Mouse (Mus musculus): ENCODE results near the gene Myo9a. TPM values are rescaled to one million over a fixed set of nuclear protein-coding genes. Genes with fewer than 3 reads are reported as not detected.

The Myo9a gene
- 0.08 and 0.20 TPM in 2 replicates for polyA plus RNA-seq (2012; rRNA removed; ENCODE audit: low replicate concordance)

DNA sequence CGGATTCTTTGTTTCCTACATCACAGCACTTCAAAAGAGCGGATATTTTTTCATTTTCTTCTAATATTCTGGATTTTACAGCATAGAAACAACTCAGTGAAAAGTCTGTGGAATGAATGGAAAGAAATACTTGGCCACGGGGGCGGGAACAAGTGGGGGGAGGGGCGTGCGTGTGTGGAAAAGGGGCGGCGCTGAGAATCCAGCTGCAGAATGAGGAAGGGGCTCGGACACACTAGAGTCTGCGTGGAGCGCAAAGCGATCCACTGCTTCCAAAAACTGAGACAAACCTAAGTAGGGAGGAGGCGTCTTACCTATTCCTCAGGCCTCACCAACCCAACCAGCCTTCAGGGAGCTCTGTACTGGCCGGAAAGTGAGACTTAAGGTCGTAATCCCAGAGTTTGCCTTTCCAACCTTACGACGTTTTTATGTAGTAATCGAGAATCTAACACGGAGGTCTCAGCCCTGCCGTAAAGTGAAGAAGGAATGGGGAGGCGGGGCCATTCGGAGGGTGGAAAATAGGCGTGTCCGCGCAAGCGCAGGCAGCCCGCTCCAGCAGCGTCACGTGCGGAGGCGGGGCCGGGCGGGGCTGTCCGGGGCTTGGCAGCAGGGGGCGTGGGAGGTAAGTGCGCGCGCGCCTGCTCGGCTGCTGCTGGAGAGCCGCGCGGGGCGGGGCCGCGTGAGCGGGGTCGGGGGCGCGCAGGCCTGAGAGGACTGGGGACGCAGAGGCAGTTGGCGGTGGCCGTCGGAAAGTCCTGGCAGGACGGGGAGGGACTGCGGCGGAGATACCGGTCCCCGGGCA lies at the start of gene Myo9a, which contains the start of gene Senp8:
TSS of gene Myo9a (plus strand) at position 630 of the 799 bp plus-strand sequence.
TSS of gene Senp8 (minus strand) at position 444 of the 799 bp plus-strand sequence.

DNA sequence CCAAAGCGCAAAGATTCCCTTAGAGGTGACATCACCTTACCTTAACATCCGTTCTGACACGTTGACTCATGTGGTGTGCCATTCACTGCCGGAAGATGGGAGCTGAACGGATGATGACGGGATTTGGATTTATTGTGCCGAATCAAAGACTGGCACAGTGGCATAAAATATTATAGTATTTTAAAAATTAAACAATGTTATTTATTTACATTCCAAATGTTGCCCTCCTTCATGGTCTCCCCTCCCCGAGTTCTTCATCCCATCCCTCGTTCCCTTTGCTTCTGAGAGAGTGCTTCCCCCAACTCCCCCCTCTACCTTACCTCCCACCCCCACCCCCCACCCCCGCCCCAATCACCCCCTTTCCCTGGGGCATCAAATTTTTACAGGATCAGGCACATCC lies 209.9 kb downstream of the Myo9a start, which contains the start of gene Nr2e3:
TSS of gene Nr2e3 (minus strand) at position 101 of the 400 bp plus-strand sequence.

Other genes with a start within 250 kb of the Myo9a start
- gene Hexa, start 211.4 kb upstream of the Myo9a start, polyA plus RNA-seq (2012; rRNA removed; ENCODE audit: low replicate concordance): 61.5 and 76.2 TPM in 2 replicates
- not detected in 2 replicates for gene Tmem202, start 211.0 kb upstream of the Myo9a start, polyA plus RNA-seq (2012; rRNA removed; ENCODE audit: low replicate concordance)
- 0.97 and 0.98 TPM in 2 replicates for gene Celf6, start 173.0 kb upstream of the Myo9a start, polyA plus RNA-seq (2012; rRNA removed; ENCODE audit: low replicate concordance)
- 4.0 and 5.6 TPM in 2 replicates for gene Parp6, start 133.6 kb upstream of the Myo9a start, polyA plus RNA-seq (2012; rRNA removed; ENCODE audit: low replicate concordance)
- 1,340 and 1,514 TPM in 2 replicates for gene Pkm, start 94.5 kb upstream of the Myo9a start, polyA plus RNA-seq (2012; rRNA removed; ENCODE audit: low replicate concordance)
- 6.7 and 7.3 TPM in 2 replicates for gene Gramd2, start 70.8 kb upstream of the Myo9a start, polyA plus RNA-seq (2012; rRNA removed; ENCODE audit: low replicate concordance)
- gene Senp8, start 186 bp upstream of the Myo9a start, polyA plus RNA-seq (2012; rRNA removed; ENCODE audit: low replicate concordance): 0.49 and 1.00 TPM in 2 replicates
- gene Nr2e3, start 209.8 kb downstream of the Myo9a start, polyA plus RNA-seq (2012; rRNA removed; ENCODE audit: low replicate concordance): 2.1 and 5.9 TPM in 2 replicates